8 mouse cellular contexts compared by ENCODE assay signal in the genomic region with DNA sequence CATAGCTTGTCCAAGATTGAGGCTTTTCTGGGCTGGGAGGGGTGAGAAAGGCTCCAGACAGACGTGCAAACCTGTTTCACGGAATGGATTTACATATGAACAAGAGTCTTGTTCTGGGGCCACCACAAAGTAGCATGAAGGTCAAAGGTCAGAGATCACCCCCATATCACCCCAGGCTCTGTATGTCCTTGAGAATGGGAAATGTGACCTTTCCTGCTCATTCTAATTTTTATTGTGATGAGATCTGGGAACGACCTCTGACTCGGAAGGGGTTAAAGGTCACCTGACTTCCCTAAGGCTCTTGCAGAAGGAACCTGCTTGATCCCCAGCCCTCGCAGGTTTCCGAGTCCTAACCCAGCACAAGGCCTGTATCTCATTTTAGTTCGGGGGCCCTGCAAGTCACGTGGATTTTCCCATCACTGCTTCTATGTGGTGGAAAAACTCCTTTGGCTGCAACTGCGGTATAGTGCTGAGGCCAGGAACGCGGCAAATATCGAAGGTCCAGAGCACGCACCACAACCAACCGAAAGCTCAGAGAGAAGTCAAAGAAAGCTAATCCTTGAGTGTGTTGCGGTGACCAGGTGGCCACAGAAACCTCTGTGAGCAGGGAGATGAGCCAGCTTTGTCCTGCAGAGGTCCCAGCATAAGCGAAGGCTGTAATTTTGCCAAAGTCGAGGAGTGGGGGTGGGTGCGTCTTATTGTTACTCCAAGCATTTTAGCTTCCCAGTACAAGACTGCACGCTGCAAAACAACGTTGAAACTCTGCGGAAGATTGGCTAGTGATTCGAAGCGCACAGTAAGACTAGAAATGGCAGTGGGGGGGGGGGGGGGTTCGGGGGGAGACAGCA.
DNase-seq lines count a peak whose midpoint lies in the region; ATAC-seq lines count a peak whose summit lies in the region.

No protein-coding gene starts in this region.

- peaks cover 21% of the 10 kb centered on the region; the same call in 1 of the 2 replicates for H3K27me3 ChIP-seq in hindbrain, embryonic 10.5 days (ENCODE audit: insufficient read depth, poor library complexity, severe bottlenecking)
- H3K27me3 ChIP-seq in midbrain, embryonic 15.5 days (replicated peaks), result no peaks in the 10 kb centered on the region

- H3K9me3 ChIP-seq in hindbrain, embryonic 10.5 days, result no peaks in the 10 kb centered on the region
- H3K9me3 ChIP-seq in midbrain, embryonic 15.5 days, result no peaks in the 10 kb centered on the region

- H3K4me3 ChIP-seq in hindbrain, embryonic 10.5 days, result peak overlapping the region; percentile 42
- H3K4me3 ChIP-seq in midbrain, embryonic 15.5 days, result peak overlapping the region; percentile 36

- H3K36me3 ChIP-seq in hindbrain, embryonic 10.5 days, result no peaks in the 10 kb centered on the region
- no peaks in the 10 kb centered on the region for H3K36me3 ChIP-seq in midbrain, embryonic 15.5 days (replicated peaks)

- peak; percentile 27 for DNase-seq in left cerebral cortex, postnatal 4 days
- no peak for DNase-seq in left cerebral cortex, adult 18-20 months (ENCODE audit: low spot score in 2 of 2)
- peak; percentile 20 to 30 for DNase-seq in cerebellum, postnatal 25 days
- peak; percentile 54 for DNase-seq in hindbrain, embryonic 10.5 days (ENCODE audit: low spot score)
- no peak for DNase-seq in urinary bladder, adult 18-20 months (ENCODE audit: low spot score in 2 of 2)
- DNase-seq in thymus, postnatal 14 days, result no peak
- no peak for DNase-seq in kidney, postnatal 14 days

- 16% methylated on average over 24 of the region's 24 CpGs for WGBS in hindbrain, embryonic 10.5 days
- 12% methylated on average over 24 of the region's 24 CpGs for WGBS in midbrain, embryonic 15.5 days

- H3K9ac ChIP-seq in midbrain, embryonic 15.5 days, result peak overlapping the region; percentile 30

- peak; percentile 69 for ATAC-seq in midbrain, embryonic 15.5 days (replicated peaks)

- H3K27ac ChIP-seq in hindbrain, embryonic 10.5 days, result peak overlapping the region; percentile 84
- peak overlapping the region; percentile 82 for H3K27ac ChIP-seq in midbrain, embryonic 15.5 days

- intact Hi-C loops in left cerebral cortex, postnatal 4 days (cut with DNase I), result loop anchor here (10.0 kb wide), 1 partner anchor 167 kb away; a partner anchor contains a TSS

- peak overlapping the region; percentile 66 for H3K4me2 ChIP-seq in midbrain, embryonic 15.5 days

- H3K4me1 ChIP-seq in hindbrain, embryonic 10.5 days (replicated peaks), result peaks cover 45% of the 10 kb centered on the region
- H3K4me1 ChIP-seq in midbrain, embryonic 15.5 days, result peaks cover 21% of the 10 kb centered on the region

Comparison
In these comparisons a context has a peak if more than half of its experiments do, and no peak if none do; other contexts are left out.
1. DNase-seq: peak in left cerebral cortex, postnatal 4 days (single experiment), cerebellum, postnatal 25 days (2 of 2) and hindbrain, embryonic 10.5 days (single experiment); none in left cerebral cortex, adult 18-20 months (0 of 2), urinary bladder, adult 18-20 months (0 of 2), thymus, postnatal 14 days (single experiment) and kidney, postnatal 14 days (single experiment).